Mouse (Mus musculus) olfactory bulb, adult 2 months (tissue): ENCODE measurements at regions not wholly inside any gene's neighbourhood (a gene's known extent, or its start where the extent isn't known, plus 50 kb on each side); places are given as distances from the start of the nearest gene placed in this dataset.

Experiments used
- CTCF ChIP-seq: fragments of 200-500 bp; IDR thresholded peaks from 2 replicates; pipeline ENCODE4 v1.5.1; 2012; ENCODE audit warnings: low read depth, mild to moderate bottlenecking, low read length, moderate library complexity; ENCODE audit not compliant: insufficient read depth
- POLR2A ChIP-seq: fragments of 200-500 bp; IDR thresholded peaks from 2 replicates; pipeline ENCODE4 v1.6.1; 2012; ENCODE audit warnings: mild to moderate bottlenecking, low read depth, low read length, moderate library complexity; ENCODE audit not compliant: insufficient read depth

DNA sequence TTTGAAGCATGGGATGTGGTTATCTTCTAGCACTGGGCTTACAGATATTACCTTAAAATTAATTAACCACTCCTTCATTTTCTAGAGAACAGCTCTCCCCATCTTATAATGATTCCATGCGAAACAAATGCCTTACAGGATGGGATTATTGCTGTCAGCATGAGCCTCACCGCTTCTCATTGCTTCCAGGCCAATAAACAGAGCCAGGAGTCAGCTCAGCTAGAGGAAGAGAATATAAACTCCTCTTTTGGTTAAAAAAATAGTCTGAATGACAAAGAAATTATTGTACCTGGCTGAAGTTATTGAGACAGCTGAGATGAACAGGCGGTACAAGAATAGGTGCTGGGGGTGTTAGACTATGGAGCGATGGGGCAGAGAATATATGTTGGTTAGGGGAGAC lies 63.5 kb downstream of the Gm815 start:
- TF ChIP-seq CTCF (no peak), POLR2A (no peak)
